Mouse (Mus musculus) MN1 (cell line): Measurements from ENCODE around the gene Gm11634.
"Not testable (repeated sequence)": the region's sequence is repeated elsewhere in the genome, so short reads cannot be mapped to it uniquely, and the experiment has no call there.

Source experiments
- DNase-seq: peaks from one replicate; pipeline ENCODE4 v3.0.0-alpha.2; 2016; ENCODE audit warnings: low spot score

Gm11634 gene

GRCm38 (mm10) chr11:101616948-101617767 is 18.1 kb upstream of the Gm11634 start:
- DNase-seq, result no peak

GRCm38 (mm10) chr11:101616104-101616503 is 17.0 kb upstream of the Gm11634 start:
- DNase-seq, result no peak

GRCm38 (mm10) chr11:101615380-101615779 is 16.3 kb upstream of the Gm11634 start:
- no peak for DNase-seq

GRCm38 (mm10) chr11:101614116-101614515 is 15.1 kb upstream of the Gm11634 start:
- DNase-seq, result no peak

GRCm38 (mm10) chr11:101613596-101613995 is 14.5 kb upstream of the Gm11634 start:
- DNase-seq, result no peak

- peak; percentile 36 for DNase-seq
These were observed 11.4 kb upstream of the Gm11634 start for GRCm38 (mm10) chr11:101610445-101610844.

GRCm38 (mm10) chr11:101607134-101607533 is 8.1 kb upstream of the Gm11634 start:
- not testable (repeated sequence) for DNase-seq

GRCm38 (mm10) chr11:101604531-101605453 is 5.7 kb upstream of the Gm11634 start:
- peak; percentile 84 for DNase-seq

- DNase-seq, result no peak
These were observed 5.1 kb upstream of the Gm11634 start for GRCm38 (mm10) chr11:101604116-101604515.

- no peak for DNase-seq
These were observed 3.4 kb upstream of the Gm11634 start for GRCm38 (mm10) chr11:101602491-101602890.

- DNase-seq, result no peak
These were observed 8.9 kb downstream of the Gm11634 start for GRCm38 (mm10) chr11:101589989-101590624.

GRCm38 (mm10) chr11:101589444-101589843 is 9.6 kb downstream of the Gm11634 start:
- peak; percentile 56 for DNase-seq

- no peak for DNase-seq
These were observed 10.2 kb downstream of the Gm11634 start for GRCm38 (mm10) chr11:101588868-101589267.

- peak; percentile 77 for DNase-seq
These were observed 11.4 kb downstream of the Gm11634 start for GRCm38 (mm10) chr11:101587676-101588075.

GRCm38 (mm10) chr11:101585805-101586204 is 13.3 kb downstream of the Gm11634 start:
- DNase-seq, result no peak

GRCm38 (mm10) chr11:101585031-101585430 is 14.0 kb downstream of the Gm11634 start:
- DNase-seq, result not testable (repeated sequence)

- no peak for DNase-seq
These were observed 15.9 kb downstream of the Gm11634 start for GRCm38 (mm10) chr11:101583205-101583604.

- DNase-seq, result peak; percentile 14
These were observed 16.7 kb downstream of the Gm11634 start, which contains the start of gene Tmem106a for GRCm38 (mm10) chr11:101582054-101583035. Tmem106a (plus strand) TSS chr11:101582242.

- DNase-seq, result no peak
These were observed 17.8 kb downstream of the Gm11634 start for GRCm38 (mm10) chr11:101581081-101581764.

GRCm38 (mm10) chr11:101576116-101576515 is 22.9 kb downstream of the Gm11634 start:
- DNase-seq, result no peak
